Mouse (Mus musculus) lung, postnatal 0 days (tissue): ENCODE data around the gene Phf5a. TPM values are rescaled to one million over a fixed set of nuclear protein-coding genes. Genes with fewer than 3 reads are reported as not detected.

ENCODE experiments used
- ATAC-seq: fragments of 200-750 bp; cut with Nextera tagmentation; 2 replicates; pipeline ENCODE4 v1.8.0; 2017; ENCODE audit warnings: moderate library complexity
- DNase-seq: peaks from one replicate; pipeline ENCODE4 v3.0.0-alpha.2; 2016; ENCODE audit warnings: low spot score
- H3K27ac ChIP-seq: fragments of 300-500 bp; sonication (generic); 2 replicates; pipeline ENCODE4 v1.5.1; 2014; ENCODE audit warnings: antibody characterized with exemption, mild to moderate bottlenecking, low read length, mixed read lengths
- H3K27me3 ChIP-seq: fragments of 300-500 bp; sonication (generic); replicated peaks from 2 replicates; pipeline ENCODE4 v1.6.1; 2014; ENCODE audit warnings: low read length, mixed read lengths; ENCODE audit not compliant: insufficient read depth
- H3K36me3 ChIP-seq: fragments of 300-500 bp; sonication (generic); 2 replicates; pipeline ENCODE4 v1.6.1; 2014; ENCODE audit warnings: low read length, mixed read lengths; ENCODE audit not compliant: insufficient read depth
- H3K4me1 ChIP-seq: fragments of 300-500 bp; sonication (generic); 2 replicates; pipeline ENCODE4 v1.6.1; 2014; ENCODE audit warnings: antibody characterized with exemption, low read depth, low read length, mixed read lengths; ENCODE audit not compliant: insufficient read depth
- H3K4me2 ChIP-seq: fragments of 300-500 bp; sonication (generic); replicated peaks from 2 replicates; pipeline ENCODE4 v1.6.1; 2014; ENCODE audit warnings: low read depth, mild to moderate bottlenecking, low read length, moderate library complexity, mixed read lengths
- H3K4me3 ChIP-seq: fragments of 300-500 bp; sonication (generic); 2 replicates; pipeline ENCODE4 v1.5.1; 2014; ENCODE audit warnings: low read depth, low read length
- H3K9ac ChIP-seq: fragments of 300-500 bp; sonication (generic); replicated peaks from 2 replicates; pipeline ENCODE4 v1.6.1; 2014; ENCODE audit warnings: low read depth, mild to moderate bottlenecking
- H3K9me3 ChIP-seq: fragments of 300-500 bp; sonication (generic); 2 replicates; pipeline ENCODE4 v1.6.1; 2016; ENCODE audit warnings: low read length, mixed read lengths
- CTCF ChIP-seq: IDR thresholded peaks from 2 replicates; pipeline ENCODE4 v1.5.1; 2016; ENCODE audit warnings: antibody characterized with exemption, mild to moderate bottlenecking
- EP300 ChIP-seq: IDR thresholded peaks from 2 replicates; pipeline ENCODE4 v1.6.1; 2016; ENCODE audit warnings: antibody characterized with exemption, mild to moderate bottlenecking, control low read depth
- WGBS: fragments of 180-500 bp; shearing (Covaris S2); extraction: QIAGEN DNeasy Blood & Tissue Kit; methylation state at CpG from one replicate; pipeline ENCODE4 v1.1.7; 2014; 5-methylcytosine and 5-hydroxymethylcytosine counted together
- polyA plus RNA-seq: library from polyadenylated mRNA; unstranded; fragments of >200 nt; fragmentation: Nextera tagmentation; extraction: Ambion mirVana; gene quantifications from 2 replicates; pipeline ENCODE4 v1.2.1, GENCODE M21; 2015

The Phf5a gene
- polyA plus RNA-seq, 1 experiment from 2014 or later: 88.8 TPM

- Histone ChIP-seq H3K27me3 (no peaks in the 10 kb centered on the region), H3K9me3 (no peaks in the 10 kb centered on the region), H3K9ac (peak overlapping the region; percentile 85), H3K4me3 (peak overlapping the region; percentile 94), H3K36me3 (no peaks in the 10 kb centered on the region), H3K27ac (peak overlapping the region; percentile 98), H3K4me1 (peaks cover 6% of the 10 kb centered on the region; the same call in 1 of the 2 replicates), H3K4me2 (peak overlapping the region; percentile 87)
- TF ChIP-seq CTCF: peak; percentile 15; the same call in 1 of the 2 replicates
- peak; percentile 90 for TF ChIP-seq EP300
- ATAC-seq: peak; percentile 23
- DNase-seq: peak; percentile 94
- 0% methylated on average over 23 of the region's 23 CpGs for WGBS
These were observed 13.6 kb downstream of the Phf5a start for GRCm38 (mm10) chr15:81858138-81858516.

- TF ChIP-seq EP300 (no peak), CTCF (no peak)
- Histone ChIP-seq H3K9ac (peak overlapping the region; percentile 85), H3K27me3 (no peaks in the 10 kb centered on the region), H3K27ac (peak overlapping the region; percentile 98), H3K4me2 (peak overlapping the region; percentile 87), H3K4me1 (peaks cover 6% of the 10 kb centered on the region; the same call in 1 of the 2 replicates), H3K9me3 (no peaks in the 10 kb centered on the region), H3K4me3 (peak overlapping the region; percentile 94), H3K36me3 (no peaks in the 10 kb centered on the region)
- ATAC-seq (no peak), DNase-seq (peak; percentile 65)
- under 1% methylated on average over 29 of the region's 33 CpGs for WGBS
These were observed 14.0 kb downstream of the Phf5a start for GRCm38 (mm10) chr15:81857724-81858116.

GRCm38 (mm10) chr15:81856938-81857723 is 14.6 kb downstream of the Phf5a start:
- H3K27me3 ChIP-seq: no peaks in the 10 kb centered on the region
- peak overlapping the region; percentile 98 for H3K27ac ChIP-seq
- no peaks in the 10 kb centered on the region for H3K9me3 ChIP-seq
- DNase-seq (peak; percentile 35), ATAC-seq (no peak)
- H3K4me3 ChIP-seq: peak overlapping the region; percentile 94
- peaks cover 6% of the 10 kb centered on the region; the same call in 1 of the 2 replicates for H3K4me1 ChIP-seq
- H3K9ac ChIP-seq: peak overlapping the region; percentile 85
- TF ChIP-seq CTCF (no peak), EP300 (no peak)
- H3K36me3 ChIP-seq: no peaks in the 10 kb centered on the region
- under 1% methylated on average over 14 of the region's 14 CpGs for WGBS
- peak overlapping the region; percentile 87 for H3K4me2 ChIP-seq

- WGBS: under 1% methylated on average over 28 of the region's 28 CpGs
- Histone ChIP-seq H3K27me3 (no peaks in the 10 kb centered on the region), H3K9ac (peak overlapping the region; percentile 85), H3K4me2 (peak overlapping the region; percentile 87), H3K9me3 (no peaks in the 10 kb centered on the region), H3K36me3 (peaks cover 5% of the 10 kb centered on the region; the same call in 1 of the 2 replicates), H3K4me1 (peaks cover 6% of the 10 kb centered on the region; the same call in 1 of the 2 replicates), H3K4me3 (peak overlapping the region; percentile 94), H3K27ac (peak overlapping the region; percentile 98)
- TF ChIP-seq CTCF (no peak), EP300 (no peak)
- ATAC-seq (peak; percentile 77), DNase-seq (peak; percentile 98)
These were observed 15.5 kb downstream of the Phf5a start for GRCm38 (mm10) chr15:81856030-81856790.

- TF ChIP-seq CTCF: no peak
- TF ChIP-seq EP300: no peak
- H3K4me2 ChIP-seq: no peak overlapping the region
- H3K9me3 ChIP-seq: no peaks in the 10 kb centered on the region
- H3K9ac ChIP-seq: no peak overlapping the region
- ATAC-seq: no peak
- H3K4me1 ChIP-seq: peaks cover 6% of the 10 kb centered on the region; the same call in 1 of the 2 replicates
- H3K36me3 ChIP-seq: peaks cover 20% of the 10 kb centered on the region
- H3K27ac ChIP-seq: no peak overlapping the region
- H3K27me3 ChIP-seq: no peaks in the 10 kb centered on the region
- WGBS: 82% methylated on average over 7 of the region's 7 CpGs
- no peak for DNase-seq
- no peak overlapping the region for H3K4me3 ChIP-seq
These were observed 18.6 kb downstream of the Phf5a start for GRCm38 (mm10) chr15:81853081-81853480.

GRCm38 (mm10) chr15:81852411-81853000 is 19.2 kb downstream of the Phf5a start:
- no peaks in the 10 kb centered on the region for H3K27me3 ChIP-seq
- WGBS: 68% methylated on average over 9 of the region's 9 CpGs
- H3K9ac ChIP-seq: no peak overlapping the region
- peaks cover 20% of the 10 kb centered on the region for H3K36me3 ChIP-seq
- H3K9me3 ChIP-seq: no peaks in the 10 kb centered on the region
- ATAC-seq: no peak
- H3K4me1 ChIP-seq: peaks cover 6% of the 10 kb centered on the region; the same call in 1 of the 2 replicates
- H3K27ac ChIP-seq: no peak overlapping the region
- DNase-seq: no peak
- H3K4me3 ChIP-seq: no peak overlapping the region
- TF ChIP-seq EP300: no peak
- TF ChIP-seq CTCF: no peak
- no peak overlapping the region for H3K4me2 ChIP-seq
